Mouse (Mus musculus) thymus, adult 2 months (tissue): ENCODE results near the gene Serpina1e. TPM values are rescaled to one million over a fixed set of nuclear protein-coding genes. Genes with fewer than 3 reads are reported as not detected.

Experiments
- DNase-seq: peaks from one replicate; pipeline ENCODE4 v3.0.0; 2021
- H3K27ac ChIP-seq: fragments of 200-500 bp; 2 replicates; pipeline ENCODE4 v1.5.1; 2012; ENCODE audit warnings: low read length, control low read depth; ENCODE audit not compliant: control insufficient read depth, insufficient read depth
- H3K27me3 ChIP-seq: fragments of 200-500 bp; 2 replicates; pipeline ENCODE4 v1.6.1; 2012; ENCODE audit warnings: mild to moderate bottlenecking, low read length, moderate library complexity, mixed read lengths; ENCODE audit not compliant: control insufficient read depth, insufficient read depth
- H3K36me3 ChIP-seq: fragments of 200-500 bp; 2 replicates; pipeline ENCODE4 v1.6.1; 2012; ENCODE audit warnings: mild to moderate bottlenecking, low read length, moderate library complexity; ENCODE audit not compliant: control insufficient read depth, insufficient read depth
- H3K4me1 ChIP-seq: fragments of 200-500 bp; replicated peaks from 2 replicates; pipeline ENCODE4 v1.6.1; 2012; ENCODE audit warnings: low read length; ENCODE audit not compliant: control insufficient read depth, insufficient read depth
- H3K4me3 ChIP-seq: fragments of 200-500 bp; 2 replicates; pipeline ENCODE4 v1.5.1; 2012; ENCODE audit warnings: mild to moderate bottlenecking, low read length, control low read depth, moderate library complexity; ENCODE audit not compliant: control insufficient read depth, insufficient read depth
- CTCF ChIP-seq: fragments of 200-500 bp; IDR thresholded peaks from 2 replicates; pipeline ENCODE4 v1.5.1; 2012; ENCODE audit warnings: mild to moderate bottlenecking, control low read depth, low read length, moderate library complexity, borderline replicate concordance; ENCODE audit not compliant: control insufficient read depth, poor library complexity, insufficient read depth; ENCODE audit errors: extremely low read depth
- POLR2A ChIP-seq: fragments of 200-500 bp; IDR thresholded peaks from 2 replicates; pipeline ENCODE4 v1.6.1; 2012; ENCODE audit warnings: mild to moderate bottlenecking, low read length, control low read depth, moderate library complexity; ENCODE audit not compliant: control insufficient read depth, poor library complexity, insufficient read depth; ENCODE audit errors: extremely low read depth
- WGBS: fragments of 180-500 bp; shearing (Covaris S2); methylation state at CpG from one replicate; pipeline ENCODE4 v1.1.7; 2018; 5-methylcytosine and 5-hydroxymethylcytosine counted together
- polyA plus RNA-seq: library from polyadenylated mRNA; depleted of rRNA; stranded (reverse); fragments of >200 nt; gene quantifications from 2 replicates; pipeline ENCODE4 v1.2.3, GENCODE M21; 2012

Serpina1e gene
- polyA plus RNA-seq, 1 experiment, result 0.09 TPM

DNA sequence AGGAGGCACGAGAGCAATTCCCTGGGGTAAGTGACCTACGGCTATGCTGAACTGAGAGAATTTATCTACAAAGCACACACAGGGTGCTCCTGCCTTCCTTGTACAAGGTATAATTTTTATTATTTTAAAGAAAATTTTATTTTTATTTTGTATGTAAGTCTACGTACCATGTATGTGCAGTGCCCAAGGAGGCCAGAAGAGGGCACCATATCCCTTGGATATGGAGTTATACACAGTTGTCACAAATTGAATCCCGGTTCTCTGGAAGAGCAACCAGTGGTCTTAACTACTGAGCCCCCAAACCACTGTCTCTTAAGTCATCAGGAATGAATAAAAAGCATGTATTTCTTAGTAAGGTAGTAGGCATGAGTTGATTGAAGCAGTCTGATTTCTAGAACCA, 26.2 kb upstream of the Serpina1e start:
- Histone ChIP-seq H3K4me3 (no peak overlapping the region), H3K27me3 (no peaks in the 10 kb centered on the region), H3K27ac (no peak overlapping the region), H3K4me1 (peaks cover 3% of the 10 kb centered on the region; the same call in 1 of the 2 replicates), H3K36me3 (no peaks in the 10 kb centered on the region)
- TF ChIP-seq CTCF (no peak), POLR2A (no peak)
- WGBS, result 59% methylated on average over 4 of the region's 4 CpGs
- DNase-seq, result peak; percentile 14

GRCm38 (mm10) chr12:103981646-103982360, 23.0 kb upstream of the Serpina1e start:
- H3K4me1 ChIP-seq, result peaks cover 3% of the 10 kb centered on the region; the same call in 1 of the 2 replicates
- H3K27me3 ChIP-seq, result no peaks in the 10 kb centered on the region
- H3K27ac ChIP-seq, result no peak overlapping the region
- H3K4me3 ChIP-seq, result no peak overlapping the region
- WGBS, result 86% methylated on average over 7 of the region's 7 CpGs
- TF ChIP-seq CTCF, result no peak
- no peak for DNase-seq
- no peaks in the 10 kb centered on the region for H3K36me3 ChIP-seq

DNA sequence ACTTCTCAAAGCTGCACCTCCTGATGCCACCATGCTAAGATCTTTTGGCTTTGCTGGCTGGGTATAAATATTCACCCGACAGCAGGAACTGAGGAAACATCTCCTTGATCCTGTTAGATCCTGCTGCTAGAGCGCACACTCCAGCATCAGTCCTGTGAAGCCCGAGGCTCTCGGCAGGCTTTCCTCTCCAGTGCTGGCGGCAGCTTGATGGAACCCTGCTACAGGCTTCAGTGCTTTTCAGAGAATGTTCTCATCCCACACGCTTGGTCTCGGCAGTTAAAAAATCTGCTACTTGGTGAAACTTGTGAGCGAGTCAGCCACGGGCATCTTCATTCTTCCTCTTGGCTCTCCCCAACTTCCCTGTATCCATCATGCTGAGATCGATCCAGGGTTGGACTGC, 19.5 kb upstream of the Serpina1e start:
- WGBS, result 91% methylated on average over 10 of the region's 10 CpGs
- Histone ChIP-seq H3K27ac (no peak overlapping the region), H3K4me1 (no peaks in the 10 kb centered on the region), H3K36me3 (no peaks in the 10 kb centered on the region), H3K27me3 (no peaks in the 10 kb centered on the region), H3K4me3 (no peak overlapping the region)
- no peak for DNase-seq
- TF ChIP-seq POLR2A (no peak), CTCF (no peak)

DNA sequence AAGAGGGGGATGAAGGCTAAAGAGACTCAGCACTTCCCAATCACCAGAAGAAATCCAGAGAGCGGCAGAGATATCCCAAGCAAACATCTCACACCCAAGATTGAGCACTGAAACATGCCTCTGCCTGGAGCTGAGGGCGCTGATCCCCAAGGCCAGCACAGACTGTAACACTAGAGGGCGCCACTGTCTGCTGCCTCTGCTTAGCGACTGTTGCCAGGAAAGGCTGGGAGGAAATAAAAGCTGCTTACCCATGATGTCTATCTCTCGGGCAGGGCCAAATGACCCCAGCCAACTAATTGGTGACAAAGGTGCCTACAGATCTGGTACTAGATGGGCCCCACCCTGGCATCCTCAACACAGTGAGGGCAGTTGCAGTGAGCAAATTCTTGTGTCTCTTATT, 19.1 kb upstream of the Serpina1e start:
- DNase-seq, result no peak
- Histone ChIP-seq H3K27ac (no peak overlapping the region), H3K36me3 (no peaks in the 10 kb centered on the region), H3K27me3 (no peaks in the 10 kb centered on the region), H3K4me3 (no peak overlapping the region), H3K4me1 (no peaks in the 10 kb centered on the region)
- 26% methylated on average over 5 of the region's 5 CpGs for WGBS
- TF ChIP-seq POLR2A, result no peak
- peak; percentile 28; the same call in 1 of the 2 replicates for TF ChIP-seq CTCF

DNA sequence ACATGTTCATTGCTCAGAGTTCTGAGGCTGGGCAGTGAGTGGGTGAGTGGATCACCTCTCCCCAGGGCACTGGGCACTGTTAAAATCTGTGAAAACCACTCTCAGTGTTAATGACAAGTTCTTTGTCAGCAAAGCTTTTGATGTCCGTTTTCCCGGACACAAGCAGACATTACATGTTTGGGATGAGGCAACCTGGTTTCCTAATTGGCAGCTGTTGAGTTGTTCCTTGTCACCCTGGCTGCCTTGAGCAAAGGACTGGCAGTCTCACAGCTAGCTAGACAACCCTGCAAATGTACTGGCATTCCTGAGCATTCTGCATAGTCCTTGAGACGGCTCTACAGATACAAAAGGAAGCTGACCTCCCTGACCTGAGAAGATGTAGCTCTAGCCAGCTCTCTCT, 18.3 kb upstream of the Serpina1e start:
- WGBS, result 86% methylated on average over 3 of the region's 3 CpGs
- TF ChIP-seq POLR2A (no peak), CTCF (no peak)
- no peaks in the 10 kb centered on the region for H3K4me1 ChIP-seq
- no peak overlapping the region for H3K4me3 ChIP-seq
- H3K27ac ChIP-seq, result no peak overlapping the region
- H3K36me3 ChIP-seq, result no peaks in the 10 kb centered on the region
- DNase-seq, result no peak
- no peaks in the 10 kb centered on the region for H3K27me3 ChIP-seq

GRCm38 (mm10) chr12:103971080-103971479, 12.3 kb upstream of the Serpina1e start:
- WGBS, result 94% methylated on average over 4 of the region's 4 CpGs
- DNase-seq, result no peak
- H3K27me3 ChIP-seq, result no peaks in the 10 kb centered on the region

More at GRCm38 (mm10) chr12:103971080-103971479, 12.3 kb upstream of the Serpina1e start:
- no peak overlapping the region for H3K4me3 ChIP-seq
- no peaks in the 10 kb centered on the region for H3K36me3 ChIP-seq
- no peaks in the 10 kb centered on the region for H3K4me1 ChIP-seq
- H3K27ac ChIP-seq, result no peak overlapping the region
- no peak for TF ChIP-seq POLR2A
- no peak for TF ChIP-seq CTCF
